Mouse (Mus musculus) layer of hippocampus, postnatal 10 days (tissue): ENCODE data around the gene Btbd9. TPM values are rescaled to one million over a fixed set of nuclear protein-coding genes. Genes with fewer than 3 reads are reported as not detected.
A peak's percentile ranks its signal among the peaks of the same experiment; 100 is the strongest.

ENCODE experiments used
- DNase-seq, 2 experiments: peaks; one replicate each; pipeline ENCODE4 v3.0.0; 2021; ENCODE audit warnings: low spot score in 2 of 2
- total RNA-seq, 2 experiments: library from RNA; stranded (reverse); gene quantifications; 2 replicates each; pipeline ENCODE4 v1.2.3; 2021

Gene Btbd9
- total RNA-seq, 2 experiments from 2014 or later, result 104 to 109 TPM

DNA sequence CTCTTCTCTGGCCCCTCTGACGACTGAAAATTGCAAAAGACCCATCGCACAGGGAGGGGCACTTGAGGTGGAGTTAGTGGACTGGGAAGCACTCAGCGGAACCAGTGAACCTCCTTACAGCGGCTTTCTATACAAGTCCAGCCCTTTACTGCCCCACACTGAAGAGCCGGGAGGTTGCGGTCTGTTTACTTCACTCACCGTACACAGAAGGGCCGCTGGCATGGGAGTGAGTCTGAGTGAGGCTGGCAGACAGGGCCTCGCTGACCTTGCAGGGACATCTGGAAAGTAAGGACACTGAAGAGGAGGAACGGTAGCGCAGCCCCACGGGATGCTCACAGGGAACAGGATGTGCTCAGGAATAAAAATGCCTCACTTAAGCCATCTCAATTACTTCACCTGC lies 120.0 kb downstream of the Btbd9 start:
- DNase-seq, result no peak

DNA sequence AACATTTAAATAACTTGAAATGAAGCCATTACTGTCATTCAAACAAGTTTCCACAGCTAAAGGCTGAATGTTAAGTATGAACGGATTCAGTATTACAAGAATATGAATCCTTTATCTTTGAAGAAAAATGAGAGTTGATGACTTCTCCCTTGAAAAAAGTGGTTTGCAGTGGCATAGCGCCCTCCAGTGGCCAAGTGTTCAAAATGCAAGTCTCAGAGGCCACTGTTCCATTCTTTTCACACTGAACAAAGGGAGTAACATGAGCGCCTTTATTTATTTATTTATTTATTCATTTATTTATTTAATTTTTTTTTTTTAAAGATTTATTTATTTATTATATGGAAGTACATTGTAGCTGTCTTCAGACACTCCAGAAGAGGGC lies 121.4 kb downstream of the Btbd9 start:
- peak; percentile 89 to 91 for DNase-seq

DNA sequence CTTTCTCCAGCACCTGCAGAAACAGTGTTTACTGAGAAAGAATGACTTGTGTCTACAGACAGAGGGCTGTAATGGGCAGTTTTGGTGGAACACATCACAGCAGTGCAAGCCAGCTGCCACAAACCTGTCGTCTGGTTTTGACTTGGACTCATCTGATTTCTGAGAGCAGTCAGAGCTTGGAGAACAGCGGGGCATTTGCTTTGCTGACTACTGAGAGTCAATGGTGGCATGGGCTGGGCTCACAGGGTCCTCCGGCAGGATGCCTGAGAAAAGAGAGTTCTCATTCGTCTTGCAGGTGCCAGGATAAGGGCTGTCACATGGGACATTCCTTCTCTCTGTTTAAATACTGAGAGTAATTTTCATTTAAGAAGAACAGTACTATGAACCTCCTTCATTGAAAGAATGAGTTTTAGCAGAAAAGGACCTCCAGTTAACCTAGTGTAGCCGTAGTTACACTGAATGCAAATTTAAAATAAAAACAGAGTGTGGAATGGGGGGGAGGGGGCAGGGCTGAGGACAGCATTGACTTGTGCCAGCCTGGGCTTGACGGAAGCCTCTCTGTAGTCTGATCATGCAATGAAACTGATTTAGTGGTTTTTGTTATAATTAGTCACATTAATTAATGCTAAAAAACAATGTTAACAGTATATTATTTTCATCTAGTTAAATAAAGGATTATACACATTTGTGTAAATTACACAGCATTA lies 122.0 kb downstream of the Btbd9 start:
- no peak for DNase-seq

DNA sequence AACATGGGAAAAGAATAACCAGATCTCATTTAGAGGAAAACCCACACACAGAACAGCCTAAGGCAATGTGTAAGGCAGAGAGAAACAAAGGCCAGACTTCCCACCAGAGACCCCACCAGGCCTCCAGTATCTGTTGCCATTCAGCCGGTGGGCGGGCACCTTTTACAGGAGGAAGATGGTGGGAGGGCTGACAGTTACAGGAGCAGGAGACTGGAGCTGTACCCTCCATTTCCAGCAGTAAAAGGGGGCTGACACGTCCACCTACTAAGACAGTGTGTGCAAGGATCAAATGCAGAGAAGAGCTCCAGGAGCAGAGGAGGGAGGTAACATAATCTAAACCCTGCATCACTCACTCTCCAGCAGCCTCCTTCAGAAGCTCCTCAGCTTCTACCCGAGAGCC lies 123.0 kb downstream of the Btbd9 start:
- no peak for DNase-seq

DNA sequence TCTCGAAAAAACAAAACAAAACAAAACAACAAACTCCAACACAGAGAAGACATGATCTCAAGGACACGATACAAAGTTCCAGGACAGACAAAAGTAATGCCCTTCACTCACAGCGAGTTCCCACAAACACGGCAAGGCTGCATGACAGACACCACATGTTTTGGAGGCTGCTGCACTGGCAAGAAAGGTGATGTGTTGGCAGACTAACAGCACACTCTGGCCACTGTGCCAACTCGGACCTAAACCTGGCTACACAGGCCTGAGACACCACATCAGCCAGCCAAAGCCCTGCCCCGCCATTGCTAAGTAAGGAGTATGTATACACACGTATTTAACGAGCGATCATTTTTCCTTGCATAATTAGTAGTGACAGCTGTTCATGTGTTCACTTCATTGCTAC lies 123.9 kb downstream of the Btbd9 start:
- DNase-seq, result peak in 1 of 2 experiments; percentile 14

DNA sequence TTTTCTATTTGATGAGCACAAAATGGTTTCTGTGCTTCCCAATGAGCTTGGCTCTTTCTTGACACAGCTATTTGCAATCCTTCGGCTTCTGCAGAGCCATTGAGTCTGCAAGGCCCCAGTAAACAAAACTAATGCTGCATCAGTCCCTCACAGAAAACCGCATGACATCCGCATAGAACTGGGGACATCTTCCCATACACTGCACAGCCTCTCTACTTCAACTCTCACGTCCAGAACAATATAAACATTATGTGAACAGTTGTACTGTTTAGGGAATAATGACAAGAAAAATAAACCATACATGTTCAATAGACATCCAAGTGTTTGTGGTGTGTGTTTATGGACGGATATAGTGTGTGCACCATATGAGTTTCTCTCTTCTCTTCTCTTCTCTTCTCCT lies 127.7 kb downstream of the Btbd9 start:
- DNase-seq, result no peak

DNA sequence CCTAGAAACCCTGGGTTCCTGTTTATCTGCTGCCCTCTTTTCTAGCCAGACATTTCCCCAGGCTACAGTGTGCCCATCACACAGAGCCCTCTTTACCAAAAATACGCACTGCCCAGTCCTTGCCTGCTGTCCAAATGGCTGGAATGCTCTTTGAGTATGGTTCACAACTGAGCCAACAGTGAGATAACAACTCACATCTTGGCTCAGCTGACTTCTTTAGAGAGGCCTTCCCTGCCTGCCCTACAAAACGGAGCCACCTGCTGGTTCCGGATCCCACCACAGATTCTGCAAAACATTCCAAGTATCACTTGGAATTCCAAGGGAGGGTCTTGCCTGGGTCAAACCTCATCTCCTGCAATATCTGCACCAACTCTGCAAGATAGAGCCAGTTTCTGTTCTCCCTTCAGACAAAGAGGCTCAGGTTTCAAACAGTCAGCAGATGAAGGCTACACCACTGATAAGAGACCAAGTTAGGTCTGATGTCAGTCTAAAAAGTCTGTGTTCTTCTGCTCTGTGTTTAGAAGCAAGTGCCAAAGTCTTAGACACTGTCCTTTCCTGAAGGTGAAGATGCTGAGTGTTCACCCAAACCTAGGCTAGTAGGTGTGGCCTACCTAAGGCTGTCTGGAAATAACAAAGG lies 130.4 kb downstream of the Btbd9 start:
- peak in 1 of 2 experiments; percentile 14 for DNase-seq

DNA sequence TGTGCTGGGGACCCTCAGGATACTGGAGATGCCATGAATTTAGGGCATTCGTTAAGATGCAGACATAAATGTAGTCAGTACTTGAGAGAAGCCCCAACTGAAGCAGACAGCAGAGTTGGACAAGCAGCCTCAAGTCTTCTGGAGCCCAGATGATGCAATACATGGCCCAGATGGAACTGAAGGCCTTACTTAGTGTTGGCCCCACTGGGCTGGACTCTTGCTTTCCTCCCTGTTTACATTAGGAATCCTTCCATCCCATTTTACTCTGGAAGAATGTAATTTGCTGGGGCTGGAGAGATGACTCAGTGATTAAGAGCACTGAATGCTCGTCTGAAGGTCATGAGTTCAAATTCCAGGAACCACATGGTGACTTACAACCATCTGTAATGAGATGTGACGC lies 136.6 kb downstream of the Btbd9 start:
- no peak for DNase-seq

DNA sequence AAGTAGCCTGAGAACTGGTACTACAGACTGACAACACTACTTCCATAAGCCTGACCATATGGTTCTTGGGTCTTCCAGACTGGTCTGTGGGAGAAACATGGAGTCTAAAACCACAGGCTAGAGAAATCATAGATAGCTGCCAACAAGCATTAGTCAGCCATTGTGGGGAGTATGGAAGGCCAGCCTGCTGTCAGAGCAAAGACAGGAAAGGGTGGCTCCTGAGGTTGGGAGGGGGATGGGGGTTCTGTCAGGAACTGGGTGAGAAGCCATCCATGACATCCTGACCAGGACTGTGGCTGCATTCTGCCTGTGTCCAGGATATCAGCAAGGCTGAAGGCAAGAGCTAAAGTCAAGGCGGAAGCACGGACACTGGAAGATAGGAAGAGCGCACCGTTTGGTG lies 137.5 kb downstream of the Btbd9 start:
- DNase-seq, result no peak

DNA sequence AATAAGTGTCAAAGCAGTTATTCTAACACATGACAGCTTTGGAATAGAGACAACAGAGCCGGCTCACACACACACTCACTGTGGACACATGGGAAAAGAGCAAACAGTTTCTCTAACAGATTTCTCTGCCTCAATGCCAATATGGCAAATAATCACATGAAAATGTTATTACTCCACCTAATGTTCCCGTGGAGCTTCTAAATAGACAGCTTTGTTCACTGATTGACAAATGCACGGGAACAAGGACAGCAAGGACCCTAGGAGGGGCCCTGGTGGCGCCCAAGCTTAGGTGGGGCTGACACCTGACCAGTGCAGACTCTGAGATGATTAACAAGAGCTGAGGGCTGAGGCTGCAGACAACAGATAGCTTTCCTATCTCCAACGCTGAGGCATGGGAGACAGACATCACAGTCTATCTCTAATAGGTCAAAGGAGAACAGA lies 140.2 kb downstream of the Btbd9 start:
- DNase-seq, result peak in 1 of 2 experiments; percentile 51

DNA sequence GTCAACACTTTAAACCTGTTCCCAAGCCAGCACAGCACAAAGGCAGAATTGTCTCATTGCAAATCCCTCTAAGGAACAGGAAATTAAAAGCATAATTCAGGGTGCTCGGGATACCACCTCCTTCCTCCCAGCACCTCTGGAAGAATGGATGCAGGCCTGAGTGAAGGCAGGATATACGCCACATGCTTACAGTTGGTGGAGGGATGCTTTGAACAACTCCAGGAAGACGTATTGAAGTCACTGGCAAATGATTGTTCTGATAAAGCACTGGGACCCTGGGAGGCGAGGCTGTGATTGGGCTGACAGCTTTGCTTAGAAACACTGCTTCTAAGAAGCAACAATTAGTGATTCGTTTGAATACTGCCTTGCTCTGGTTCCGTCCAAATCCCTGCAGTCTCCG lies 140.8 kb downstream of the Btbd9 start:
- DNase-seq, result no peak

DNA sequence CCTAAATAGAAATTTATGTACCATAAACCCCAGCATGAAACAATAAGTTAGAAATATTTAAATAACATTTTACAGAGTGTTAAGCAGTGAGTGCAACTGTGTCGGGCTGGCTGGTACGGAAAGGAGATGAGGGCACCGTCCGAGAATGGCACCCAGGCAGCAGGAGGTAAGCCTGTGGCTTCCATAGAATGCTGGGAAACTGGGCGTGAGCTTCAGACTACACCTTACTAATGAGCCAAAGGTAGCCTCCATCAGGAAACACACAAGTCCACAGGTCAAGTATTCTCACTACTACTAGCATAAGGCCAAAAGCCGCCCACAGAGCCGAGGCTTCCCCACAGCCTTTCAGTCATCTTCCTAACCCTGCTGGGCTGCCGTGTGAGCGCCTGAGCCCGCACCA lies 144.2 kb downstream of the Btbd9 start:
- DNase-seq, result no peak

DNA sequence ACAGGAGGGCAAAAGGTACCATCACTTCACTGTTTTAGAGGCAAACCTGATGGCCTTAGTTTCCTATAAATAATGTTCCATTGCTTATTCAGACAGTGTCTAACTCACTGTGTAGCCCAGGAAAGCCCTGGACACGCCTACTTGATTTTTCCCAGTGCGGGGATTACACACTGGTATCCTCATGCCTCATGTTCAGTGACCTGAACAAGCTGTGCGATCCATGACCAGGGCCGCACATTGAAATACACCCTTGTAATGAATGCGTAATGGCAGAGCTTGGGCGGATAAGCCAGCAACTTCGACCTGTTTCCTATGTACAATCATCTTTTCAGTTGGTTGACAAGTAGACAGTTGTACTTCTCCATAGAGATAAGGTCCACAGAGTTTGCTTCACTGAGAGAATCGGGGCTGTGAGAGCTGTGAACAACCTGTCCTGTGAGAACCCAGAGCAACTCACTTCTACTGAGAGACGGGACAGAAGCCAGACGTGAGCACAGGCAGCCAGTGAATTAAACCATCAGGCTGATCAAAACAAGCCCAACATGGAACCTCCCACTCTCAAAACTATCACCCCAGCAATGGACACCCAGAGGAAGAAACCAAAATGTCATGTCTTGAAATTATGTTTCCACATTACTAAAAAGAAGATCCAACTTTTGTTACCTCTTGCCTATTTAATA lies 145.2 kb downstream of the Btbd9 start:
- DNase-seq, result no peak

DNA sequence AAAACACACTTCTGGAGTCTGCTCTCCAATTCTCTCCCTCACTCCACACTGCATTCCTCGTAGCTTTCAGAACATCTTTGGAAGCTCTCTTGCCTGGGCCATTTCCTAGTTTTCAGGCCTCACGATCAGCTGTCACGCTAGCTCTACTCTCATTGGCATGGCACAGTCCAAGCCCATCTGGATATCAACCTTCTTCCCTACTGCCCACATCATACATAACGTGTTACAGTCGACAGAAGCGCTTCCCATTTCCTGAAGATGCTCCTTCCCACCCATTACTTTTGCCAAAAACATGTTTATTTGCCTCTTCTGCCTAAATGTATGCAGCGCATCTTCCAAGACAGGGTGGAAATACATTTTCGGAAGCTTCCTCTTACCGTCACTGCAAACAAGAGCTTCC lies 147.6 kb downstream of the Btbd9 start:
- DNase-seq, result no peak

DNA sequence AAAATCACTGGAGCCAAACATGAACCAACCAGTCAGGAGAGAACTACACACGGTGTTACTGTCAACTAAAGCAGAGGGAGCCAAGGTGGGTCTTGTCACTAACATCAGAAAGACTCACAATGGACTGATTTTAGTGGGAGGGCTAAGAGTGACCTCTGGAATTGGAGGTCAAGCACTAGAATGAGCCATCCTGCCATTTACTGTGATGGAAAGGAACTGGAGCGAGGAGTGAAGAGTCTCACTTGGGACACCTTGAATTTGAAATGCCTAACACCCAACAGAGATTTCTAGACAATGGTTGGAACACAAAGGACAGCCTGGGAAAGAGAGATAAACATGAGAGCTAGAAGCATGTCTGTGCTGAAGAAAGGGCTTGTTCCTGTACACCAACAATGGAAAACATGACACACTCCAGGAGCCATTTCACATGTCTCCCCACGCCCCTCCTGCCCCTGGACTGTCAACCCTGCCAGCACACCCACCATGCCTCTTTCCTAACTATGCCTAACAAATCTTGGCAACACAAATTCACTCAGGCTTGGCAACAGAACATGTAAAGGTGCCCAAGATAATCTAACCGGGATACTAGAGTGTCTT lies 152.9 kb downstream of the Btbd9 start:
- no peak for DNase-seq

DNA sequence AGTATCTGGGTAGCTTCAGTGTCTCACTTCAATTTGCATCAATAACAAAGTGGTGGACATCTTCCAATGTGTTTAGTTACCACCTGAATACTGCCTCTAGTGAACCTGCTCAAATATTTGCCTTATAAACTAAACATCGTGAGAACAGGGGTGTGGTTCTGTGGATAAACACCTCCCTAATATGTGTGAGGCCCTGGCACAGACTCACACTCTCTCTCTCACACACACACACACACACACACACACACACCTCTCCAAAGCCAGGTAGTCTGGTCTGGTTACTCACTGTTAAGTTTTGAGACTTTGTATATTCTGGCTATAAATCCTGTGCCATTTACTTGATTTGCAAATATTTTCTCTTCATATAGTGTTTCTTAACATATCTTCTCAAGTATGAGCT lies 154.0 kb downstream of the Btbd9 start:
- DNase-seq, result no peak

DNA sequence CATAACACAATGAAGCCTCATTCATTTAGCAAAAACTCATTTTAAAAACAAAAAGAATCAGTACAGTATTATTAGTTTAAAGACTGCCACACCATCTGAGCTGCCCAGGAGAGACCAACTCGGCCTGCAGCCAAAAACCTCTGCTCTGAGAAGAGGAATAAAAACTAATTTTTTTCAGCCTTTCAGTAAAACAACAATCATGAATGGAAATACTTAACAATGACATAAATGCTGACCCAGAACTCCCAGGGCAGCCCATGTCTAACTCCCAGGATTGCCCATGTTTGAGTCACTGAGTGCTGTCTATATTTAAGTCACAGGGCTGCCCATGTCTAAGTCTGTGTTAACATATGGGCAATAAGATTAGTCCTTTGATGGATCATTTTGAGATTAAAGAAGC lies 155.0 kb downstream of the Btbd9 start:
- DNase-seq, result no peak

DNA sequence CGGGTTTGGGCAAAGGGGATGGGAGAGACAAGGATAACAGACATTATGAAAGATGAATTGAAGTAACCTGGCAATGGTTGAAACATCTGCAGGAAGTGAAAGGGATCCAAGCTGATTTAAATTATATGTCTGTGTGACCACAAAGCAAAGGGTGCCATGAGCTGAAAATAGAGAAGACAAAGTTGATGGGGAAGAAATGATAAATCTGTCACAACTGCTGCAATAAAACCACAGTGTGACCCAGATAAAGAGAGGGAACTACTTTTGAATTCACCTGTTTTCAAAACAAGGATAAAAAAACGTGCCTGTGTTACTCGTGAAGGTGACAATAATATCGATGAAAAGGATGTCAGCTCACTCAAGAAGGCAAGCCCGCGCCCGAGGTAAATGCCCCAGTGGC lies 156.8 kb downstream of the Btbd9 start:
- DNase-seq, result no peak

DNA sequence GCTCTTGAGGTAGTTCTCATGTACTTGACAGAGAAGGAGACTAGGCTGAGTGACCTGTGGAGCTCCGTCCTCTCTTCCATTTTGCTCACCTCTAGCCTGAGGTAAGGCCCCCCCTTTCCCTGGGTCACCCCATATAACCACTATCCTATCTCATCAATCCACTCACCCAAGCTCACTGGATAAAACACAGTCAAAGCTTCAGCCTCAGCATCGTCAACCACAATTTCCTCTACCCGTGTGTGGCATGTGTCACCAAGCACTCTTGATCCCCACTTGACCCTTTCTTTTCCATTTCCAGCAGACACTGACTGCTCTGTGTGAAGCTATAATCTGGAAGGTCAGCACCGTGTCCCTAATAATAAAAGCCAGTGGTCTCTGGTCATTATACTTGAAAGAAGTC lies 157.8 kb downstream of the Btbd9 start:
- DNase-seq, result no peak

DNA sequence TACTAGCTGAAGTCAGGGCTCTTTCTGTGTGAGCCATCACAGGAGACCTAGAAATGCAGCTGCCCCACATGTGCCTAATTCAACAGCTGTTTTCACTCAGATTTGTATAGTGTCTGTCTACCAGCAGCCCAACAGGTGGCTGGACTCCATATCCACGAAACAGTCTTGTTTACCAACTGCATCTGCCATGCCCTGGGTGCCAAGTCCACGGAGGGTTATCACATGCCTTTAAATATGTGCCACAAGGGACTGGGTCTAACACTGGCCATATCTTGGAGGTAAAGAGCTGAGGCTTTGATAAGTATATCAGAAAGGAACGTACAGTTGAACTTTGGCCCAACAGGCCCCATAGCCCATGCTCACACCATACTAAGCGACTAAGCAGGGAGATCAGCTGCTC lies 159.2 kb downstream of the Btbd9 start:
- DNase-seq, result no peak

DNA sequence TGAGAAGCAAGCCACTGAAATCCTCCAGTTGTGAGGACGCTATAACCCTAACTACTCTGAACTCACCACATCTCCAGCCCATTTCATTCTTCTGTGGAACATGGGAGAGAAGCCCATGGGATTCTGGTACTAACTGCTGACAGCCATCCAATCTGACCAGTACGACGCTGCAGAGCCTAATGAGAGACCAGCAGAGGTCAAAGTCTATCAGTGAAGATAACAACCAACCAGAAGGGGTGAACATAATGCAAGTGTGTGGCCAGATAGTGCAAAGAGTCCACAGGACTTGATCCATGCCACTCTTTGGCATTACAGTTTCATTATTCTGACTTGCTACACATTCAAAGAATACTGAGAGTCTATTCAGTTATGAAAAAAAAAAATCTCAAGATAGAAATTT lies 160.6 kb downstream of the Btbd9 start:
- DNase-seq, result no peak

DNA sequence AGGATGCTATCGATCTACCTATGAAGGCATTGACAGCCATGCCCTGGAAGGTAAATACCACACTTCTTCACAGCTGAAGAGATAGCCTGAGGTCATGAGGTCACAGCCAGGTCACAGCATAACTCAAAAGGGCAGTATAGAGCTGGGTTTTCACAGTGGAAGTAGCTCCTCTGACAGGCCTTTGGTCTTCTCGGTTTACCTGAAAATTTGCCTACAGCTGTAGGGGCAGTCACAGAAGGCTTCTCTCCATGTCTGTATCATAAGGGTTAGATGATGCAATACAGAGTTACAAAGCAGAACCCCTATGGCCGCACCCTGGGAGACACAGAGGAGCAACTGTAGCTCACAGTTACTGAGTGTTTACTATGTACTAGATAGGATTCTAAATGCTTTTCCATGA lies 163.3 kb downstream of the Btbd9 start:
- DNase-seq, result no peak
